Mouse (Mus musculus) hindbrain, postnatal 0 days (tissue): ENCODE measurements at regions not wholly inside any gene's neighbourhood (a gene's known extent, or its start where the extent isn't known, plus 50 kb on each side); places are given as distances from the start of the nearest gene placed in this dataset.

ENCODE experiments used
- ATAC-seq: fragments of 200-750 bp; cut with Nextera tagmentation; 2 replicates; pipeline ENCODE4 v1.8.0; 2017; ENCODE audit warnings: mild to moderate bottlenecking, moderate TSS enrichment, moderate library complexity
- DNase-seq: peaks from one replicate; pipeline ENCODE4 v3.0.0-alpha.2; 2015; ENCODE audit warnings: low spot score
- H3K27ac ChIP-seq: fragments of 300-500 bp; sonication (generic); 2 replicates; pipeline ENCODE4 v1.5.1; 2014; ENCODE audit warnings: mild to moderate bottlenecking
- H3K27me3 ChIP-seq: fragments of 300-500 bp; sonication (generic); 2 replicates; pipeline ENCODE4 v1.6.1; 2014; ENCODE audit warnings: low read length, mixed read lengths; ENCODE audit not compliant: insufficient read depth
- H3K36me3 ChIP-seq: fragments of 300-500 bp; sonication (generic); 2 replicates; pipeline ENCODE4 v1.6.1; 2014; ENCODE audit warnings: low read length, mixed read lengths; ENCODE audit not compliant: insufficient read depth
- H3K4me1 ChIP-seq: fragments of 300-500 bp; sonication (generic); 2 replicates; pipeline ENCODE4 v1.6.1; 2014; ENCODE audit warnings: antibody characterized with exemption, low read length, mixed read lengths; ENCODE audit not compliant: insufficient read depth
- H3K4me2 ChIP-seq: fragments of 300-500 bp; sonication (generic); 2 replicates; pipeline ENCODE4 v1.6.1; 2014; ENCODE audit warnings: low read depth, mild to moderate bottlenecking, low read length, moderate library complexity, mixed read lengths
- H3K4me3 ChIP-seq: fragments of 300-500 bp; sonication (generic); 2 replicates; pipeline ENCODE4 v1.5.1; 2014; ENCODE audit warnings: low read length
- H3K9ac ChIP-seq: fragments of 300-500 bp; sonication (generic); replicated peaks from 2 replicates; pipeline ENCODE4 v1.6.1; 2014; ENCODE audit warnings: mild to moderate bottlenecking, low read length, moderate library complexity, mixed read lengths
- H3K9me3 ChIP-seq: fragments of 300-500 bp; sonication (generic); 2 replicates; pipeline ENCODE4 v1.6.1; 2016; ENCODE audit warnings: low read length, mixed read lengths
- CTCF ChIP-seq: IDR thresholded peaks from 2 replicates; pipeline ENCODE4 v1.5.1; 2016; ENCODE audit warnings: antibody characterized with exemption, control low read depth, low read depth
- WGBS: fragments of 180-500 bp; shearing (Covaris S2); extraction: QIAGEN DNeasy Blood & Tissue Kit; methylation state at CpG from one replicate; pipeline ENCODE4 v1.1.7; 2014; 5-methylcytosine and 5-hydroxymethylcytosine counted together

DNA sequence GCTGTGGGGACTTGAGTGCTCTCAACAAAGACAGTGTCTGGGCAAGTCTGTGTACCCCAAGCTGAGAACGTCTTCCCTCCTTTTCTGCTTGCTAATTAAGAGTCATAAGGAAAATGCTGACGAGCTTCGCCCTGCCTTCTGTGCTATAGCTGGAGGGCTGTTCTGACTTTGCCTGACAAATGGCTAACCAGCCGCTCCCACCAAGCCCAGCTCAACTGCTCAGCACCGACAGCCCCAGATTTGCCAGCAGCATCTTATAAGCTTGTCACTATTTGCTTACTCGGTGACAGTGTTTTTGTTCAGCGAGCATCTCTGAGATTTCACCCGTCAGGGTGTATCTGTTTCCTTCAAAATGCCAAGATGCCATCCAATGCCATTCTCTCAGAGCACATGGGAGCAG, 150.6 kb upstream of the Pgrmc2 start:
- Histone ChIP-seq H3K9me3 (no peaks in the 10 kb centered on the region), H3K27me3 (no peaks in the 10 kb centered on the region), H3K4me2 (no peak overlapping the region), H3K9ac (no peak overlapping the region), H3K27ac (no peak overlapping the region), H3K4me3 (no peak overlapping the region), H3K36me3 (no peaks in the 10 kb centered on the region), H3K4me1 (no peaks in the 10 kb centered on the region)
- DNase-seq (no peak), ATAC-seq (no peak)
- no peak for TF ChIP-seq CTCF
- 73% methylated on average over 8 of the region's 8 CpGs for WGBS

DNA sequence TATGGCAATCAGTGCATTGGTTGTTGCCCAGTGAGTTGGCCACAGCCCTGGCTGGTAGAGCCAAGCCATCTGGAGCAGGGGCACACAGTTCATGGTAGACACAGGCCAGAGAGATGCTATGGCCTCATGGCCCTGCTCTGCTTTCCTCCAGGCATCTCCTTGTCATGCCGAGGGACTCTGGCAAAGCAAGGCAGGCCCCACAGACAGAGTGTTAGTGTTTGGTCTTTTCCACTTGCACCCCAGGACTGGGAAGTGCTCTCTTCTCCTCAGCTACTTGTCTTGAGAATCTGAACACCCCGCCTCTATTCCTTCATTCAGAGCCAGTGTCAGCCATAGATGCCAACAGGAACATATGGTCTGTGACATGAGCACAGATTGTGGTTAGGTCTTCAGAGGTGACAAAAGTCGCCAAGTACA, 148.1 kb upstream of the Pgrmc2 start:
- no peaks in the 10 kb centered on the region for H3K27me3 ChIP-seq
- no peaks in the 10 kb centered on the region for H3K4me1 ChIP-seq
- H3K9me3 ChIP-seq: no peaks in the 10 kb centered on the region
- DNase-seq (no peak), ATAC-seq (no peak)
- H3K9ac ChIP-seq: no peak overlapping the region
- no peaks in the 10 kb centered on the region for H3K36me3 ChIP-seq
- no peak overlapping the region for H3K27ac ChIP-seq
- no peak for TF ChIP-seq CTCF
- WGBS: 69% methylated on average over 3 of the region's 3 CpGs
- H3K4me3 ChIP-seq: no peak overlapping the region
- H3K4me2 ChIP-seq: no peak overlapping the region

DNA sequence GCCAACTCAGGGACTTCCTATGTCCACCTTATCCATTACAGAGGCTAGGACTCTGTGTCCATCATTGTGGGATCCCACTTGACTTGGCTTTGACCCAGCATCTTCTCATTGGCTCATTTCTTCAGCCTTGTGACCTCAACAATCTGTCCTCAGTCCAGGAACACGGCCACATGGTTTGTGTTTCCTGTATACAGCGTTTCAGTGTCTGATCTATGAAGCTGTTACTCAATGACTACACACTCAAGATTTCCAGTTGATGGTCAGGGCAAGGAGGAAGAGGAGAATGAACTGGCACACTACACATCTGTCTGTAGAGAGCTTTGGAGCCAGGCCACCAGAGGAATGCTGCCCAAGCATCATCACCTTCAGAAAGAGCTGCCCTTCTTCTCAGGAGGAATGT, 146.6 kb upstream of the Pgrmc2 start:
- no peaks in the 10 kb centered on the region for H3K4me1 ChIP-seq
- H3K36me3 ChIP-seq: no peaks in the 10 kb centered on the region
- no peak overlapping the region for H3K27ac ChIP-seq
- no peak overlapping the region for H3K9ac ChIP-seq
- H3K4me2 ChIP-seq: no peak overlapping the region
- no peak for TF ChIP-seq CTCF
- DNase-seq: no peak
- WGBS: 88% methylated on average over 2 of the region's 2 CpGs
- no peak overlapping the region for H3K4me3 ChIP-seq
- ATAC-seq: no peak
- H3K27me3 ChIP-seq: no peaks in the 10 kb centered on the region
- H3K9me3 ChIP-seq: no peaks in the 10 kb centered on the region

DNA sequence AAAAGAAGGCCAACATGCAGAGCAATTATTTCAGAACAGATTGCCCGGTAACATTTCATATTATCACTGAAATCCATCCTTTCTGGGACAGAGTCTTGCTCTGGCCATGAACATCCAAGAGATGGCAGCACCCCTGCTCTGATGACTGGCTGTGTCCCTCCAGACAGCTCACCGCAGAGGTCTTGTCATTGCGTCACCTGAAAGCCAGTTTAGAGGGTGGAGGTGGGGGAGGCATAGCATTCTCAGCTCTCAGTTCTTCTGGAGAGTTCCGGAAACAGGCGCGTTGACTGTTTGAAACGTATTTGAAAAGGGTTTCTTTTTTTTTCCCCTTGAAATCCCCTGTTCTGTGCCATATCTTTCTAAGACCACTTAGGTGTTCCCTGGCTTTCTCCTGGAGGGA, 145.7 kb upstream of the Pgrmc2 start:
- DNase-seq: peak; percentile 81
- WGBS: 23% methylated on average over 7 of the region's 7 CpGs
- H3K4me2 ChIP-seq: no peak overlapping the region
- H3K9ac ChIP-seq: no peak overlapping the region
- H3K4me3 ChIP-seq: no peak overlapping the region
- H3K36me3 ChIP-seq: no peaks in the 10 kb centered on the region
- H3K9me3 ChIP-seq: no peaks in the 10 kb centered on the region
- peak overlapping the region; percentile 45; the same call in 1 of the 2 replicates for H3K27ac ChIP-seq
- TF ChIP-seq CTCF: peak; percentile 81
- peak; percentile 95 for ATAC-seq
- no peaks in the 10 kb centered on the region for H3K4me1 ChIP-seq
- no peaks in the 10 kb centered on the region for H3K27me3 ChIP-seq

DNA sequence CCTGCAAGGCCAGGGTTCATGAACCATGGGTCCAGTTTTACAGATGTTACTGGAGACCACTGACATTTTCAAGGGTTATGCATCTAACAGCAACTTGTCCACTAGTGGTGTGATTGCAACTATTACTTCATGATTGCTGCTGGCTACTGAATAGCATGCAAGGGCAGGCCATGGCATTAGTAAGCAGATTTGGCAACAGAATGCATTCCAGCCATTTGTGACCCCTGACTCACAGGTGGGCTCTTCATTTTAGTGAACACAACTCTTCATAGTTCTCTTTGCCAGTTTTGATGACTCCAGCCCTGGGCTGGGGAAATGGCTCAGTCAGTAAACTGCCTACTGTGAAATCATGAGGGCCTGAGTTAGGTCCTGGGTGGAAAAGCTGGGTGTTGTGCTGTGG, 137.9 kb upstream of the Pgrmc2 start:
- Histone ChIP-seq H3K9me3 (no peaks in the 10 kb centered on the region), H3K27me3 (no peaks in the 10 kb centered on the region), H3K4me1 (no peaks in the 10 kb centered on the region), H3K4me2 (no peak overlapping the region), H3K4me3 (no peak overlapping the region), H3K9ac (no peak overlapping the region), H3K36me3 (no peaks in the 10 kb centered on the region), H3K27ac (no peak overlapping the region)
- no peak for DNase-seq
- no peak for TF ChIP-seq CTCF
- no peak for ATAC-seq

DNA sequence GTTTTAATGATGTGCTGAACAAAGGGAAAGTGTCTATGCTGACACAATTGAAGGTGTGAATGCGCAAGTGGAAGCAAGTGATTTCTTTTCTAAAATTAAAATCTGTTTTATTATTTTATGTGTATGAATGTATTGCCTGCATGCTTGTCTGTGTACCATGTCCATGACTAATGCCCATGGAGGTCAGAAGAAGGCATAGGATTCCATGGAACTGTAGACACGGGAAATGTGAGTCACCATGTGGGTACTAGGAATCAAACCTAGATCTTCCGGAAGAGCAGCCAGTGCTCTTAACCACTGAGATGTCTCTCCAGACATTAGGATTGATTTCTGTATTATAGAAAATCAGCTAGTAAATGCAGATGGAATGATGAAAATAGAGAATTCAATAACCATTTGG, 134.9 kb upstream of the Pgrmc2 start:
- Histone ChIP-seq H3K27ac (no peak overlapping the region), H3K27me3 (no peaks in the 10 kb centered on the region), H3K4me1 (no peaks in the 10 kb centered on the region), H3K9me3 (no peaks in the 10 kb centered on the region), H3K36me3 (no peaks in the 10 kb centered on the region), H3K4me3 (no peak overlapping the region), H3K9ac (no peak overlapping the region), H3K4me2 (no peak overlapping the region)
- 90% methylated on average over 3 of the region's 3 CpGs for WGBS
- ATAC-seq (no peak), DNase-seq (no peak)
- TF ChIP-seq CTCF: no peak

DNA sequence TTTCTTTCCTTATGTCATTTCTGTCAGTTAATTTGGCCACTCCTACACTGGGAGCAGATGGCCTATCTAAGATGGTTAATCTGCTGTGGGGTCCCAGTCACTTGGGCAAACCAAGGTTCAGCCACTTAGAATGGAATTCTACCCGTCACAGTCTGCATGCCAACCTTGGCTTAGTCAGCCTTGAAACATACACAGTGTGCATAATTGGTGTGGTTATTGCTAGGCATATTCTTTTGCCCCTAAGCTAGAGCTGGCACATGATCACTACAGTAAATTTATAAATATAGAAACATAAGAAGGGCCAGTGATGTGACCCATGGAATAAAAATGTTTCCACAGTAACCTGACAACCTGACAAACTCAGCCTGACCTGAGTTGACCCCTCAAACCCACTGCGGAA, 130.7 kb upstream of the Pgrmc2 start:
- no peak overlapping the region for H3K4me2 ChIP-seq
- TF ChIP-seq CTCF: no peak
- no peak overlapping the region for H3K9ac ChIP-seq
- no peak for DNase-seq
- WGBS: 73% methylated on average over 2 of the region's 2 CpGs
- H3K36me3 ChIP-seq: no peaks in the 10 kb centered on the region
- no peaks in the 10 kb centered on the region for H3K9me3 ChIP-seq
- no peak overlapping the region for H3K27ac ChIP-seq
- ATAC-seq: no peak
- no peaks in the 10 kb centered on the region for H3K27me3 ChIP-seq
- no peak overlapping the region for H3K4me3 ChIP-seq
- H3K4me1 ChIP-seq: no peaks in the 10 kb centered on the region
